Mouse (Mus musculus): ENCODE results near the gene Dpf2.

- TF ChIP-seq CTCF (IDR thresholded peaks at IDR 0.05; ENCODE audit: borderline replicate concordance, control insufficient read depth, extremely low read depth, insufficient read depth, low read length, poor library complexity) (no peak), POLR2A (IDR thresholded peaks at IDR 0.05; ENCODE audit: control insufficient read depth, extremely low read depth, insufficient read depth, low read length, poor library complexity) (no peak)
These were observed 38.8 kb upstream of the Dpf2 start for GRCm38 (mm10) chr19:5951631-5952030.
